Mouse (Mus musculus) forebrain, postnatal 0 days (tissue): Measurements from ENCODE around the gene Baiap2l2. TPM values are rescaled to one million over a fixed set of nuclear protein-coding genes. Genes with fewer than 3 reads are reported as not detected.

Experiments
- ATAC-seq: fragments of 200-750 bp; cut with Nextera tagmentation; 2 replicates; pipeline ENCODE4 v1.8.0; 2017; ENCODE audit warnings: mild to moderate bottlenecking, moderate library complexity
- DNase-seq: peaks from one replicate; pipeline ENCODE4 v3.0.0-alpha.2; 2015
- H3K27ac ChIP-seq: fragments of 300-500 bp; sonication (generic); 2 replicates; pipeline ENCODE4 v1.5.1; 2014; ENCODE audit warnings: low read depth, mild to moderate bottlenecking, antibody characterized with exemption, low read length, moderate library complexity, mixed read lengths
- H3K27me3 ChIP-seq: fragments of 300-500 bp; sonication (generic); 2 replicates; pipeline ENCODE4 v1.6.1; 2014; ENCODE audit warnings: mild to moderate bottlenecking, low read length, mixed read lengths; ENCODE audit not compliant: insufficient read depth
- H3K36me3 ChIP-seq: fragments of 300-500 bp; sonication (generic); 2 replicates; pipeline ENCODE4 v1.6.1; 2014; ENCODE audit warnings: mild to moderate bottlenecking, moderate library complexity; ENCODE audit not compliant: insufficient read depth
- H3K4me1 ChIP-seq: fragments of 300-500 bp; sonication (generic); 2 replicates; pipeline ENCODE4 v1.6.1; 2014; ENCODE audit warnings: antibody characterized with exemption; ENCODE audit not compliant: insufficient read depth
- H3K4me2 ChIP-seq: fragments of 300-500 bp; sonication (generic); 2 replicates; pipeline ENCODE4 v1.6.1; 2014; ENCODE audit warnings: low read depth, mild to moderate bottlenecking, moderate library complexity
- H3K4me3 ChIP-seq: fragments of 300-500 bp; sonication (generic); 2 replicates; pipeline ENCODE4 v1.5.1; 2014; ENCODE audit warnings: low read depth, low read length, mixed read lengths
- H3K9ac ChIP-seq: fragments of 300-500 bp; sonication (generic); 2 replicates; pipeline ENCODE4 v1.6.1; 2014; ENCODE audit warnings: mild to moderate bottlenecking
- H3K9me3 ChIP-seq: fragments of 300-500 bp; sonication (generic); 2 replicates; pipeline ENCODE4 v1.6.1; 2016; ENCODE audit warnings: low read length
- CTCF ChIP-seq: sonication (generic); IDR thresholded peaks from 2 replicates; pipeline ENCODE4 v1.5.1; 2016; ENCODE audit warnings: antibody characterized with exemption, control low read depth, low read depth
- WGBS: fragments of 180-500 bp; shearing (Covaris S2); extraction: QIAGEN DNeasy Blood & Tissue Kit; methylation state at CpG from one replicate; pipeline ENCODE4 v1.1.7; 2014; 5-methylcytosine and 5-hydroxymethylcytosine counted together
- polyA plus RNA-seq: library from polyadenylated mRNA; unstranded; fragments of >200 nt; fragmentation: Nextera tagmentation; extraction: Ambion mirVana; gene quantifications from 2 replicates; pipeline ENCODE4 v1.2.1, GENCODE M21; 2015
- total RNA-seq: library from RNA; depleted of rRNA; stranded (reverse); fragments of >200 nt; gene quantifications from 2 replicates; pipeline ENCODE4 v1.2.3, GENCODE M21; 2014

The Baiap2l2 gene
- total and polyA plus RNA-seq, 2 experiments from 2014 or later: 7.9 to 9.1 TPM

DNA sequence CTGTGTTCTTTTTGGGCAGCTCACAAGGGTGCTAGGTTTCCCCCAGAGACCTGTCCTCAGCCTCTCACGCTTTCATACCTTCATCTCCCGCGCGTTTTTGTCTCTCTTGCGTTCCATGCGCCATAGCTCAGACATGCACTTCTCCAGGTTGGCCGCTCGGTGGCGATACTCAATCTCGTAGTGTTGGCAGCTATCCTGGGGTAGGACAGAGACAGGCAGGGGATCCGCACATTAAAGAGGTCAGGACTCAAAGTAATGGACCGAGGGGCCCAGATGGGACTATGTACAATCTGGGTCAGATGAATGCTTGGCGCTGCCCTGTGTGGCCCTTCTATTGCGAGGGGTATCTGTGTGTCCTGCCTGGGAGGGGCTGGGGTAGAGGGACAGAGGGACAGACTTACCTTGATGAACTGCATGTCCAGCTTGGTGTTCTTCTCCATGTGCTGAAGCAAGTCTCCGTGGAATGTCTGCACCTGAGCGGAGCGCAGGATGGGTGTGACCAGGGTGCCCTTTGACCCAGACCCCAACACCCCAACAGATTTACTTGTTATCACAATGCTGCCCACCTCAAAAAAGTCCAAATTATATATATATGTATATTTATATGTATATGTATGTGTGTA, 14.1 kb downstream of the Baiap2l2 start:
- Histone ChIP-seq H3K9me3 (no peaks in the 10 kb centered on the region), H3K36me3 (no peaks in the 10 kb centered on the region), H3K27me3 (no peaks in the 10 kb centered on the region), H3K4me2 (peak overlapping the region; percentile 75), H3K27ac (peak overlapping the region; percentile 30; the same call in 1 of the 2 replicates), H3K9ac (peak overlapping the region; percentile 51), H3K4me3 (peak overlapping the region; percentile 41), H3K4me1 (no peaks in the 10 kb centered on the region)
- 11% methylated on average over 17 of the region's 17 CpGs for WGBS
- peak; percentile 81 for TF ChIP-seq CTCF
- ATAC-seq: peak; percentile 66
- DNase-seq: peak; percentile 82

GRCm38 (mm10) chr15:79270317-79271123, 14.8 kb downstream of the Baiap2l2 start:
- H3K4me1 ChIP-seq: no peaks in the 10 kb centered on the region
- H3K27me3 ChIP-seq: no peaks in the 10 kb centered on the region
- peak overlapping the region; percentile 41 for H3K4me3 ChIP-seq
- peak overlapping the region; percentile 75 for H3K4me2 ChIP-seq
- H3K27ac ChIP-seq: peak overlapping the region; percentile 30; the same call in 1 of the 2 replicates
- no peaks in the 10 kb centered on the region for H3K9me3 ChIP-seq
- no peak for TF ChIP-seq CTCF
- no peaks in the 10 kb centered on the region for H3K36me3 ChIP-seq
- peak overlapping the region; percentile 51 for H3K9ac ChIP-seq
- WGBS: under 1% methylated on average over 33 of the region's 33 CpGs
- peak; percentile 71 for DNase-seq
- peak; percentile 87 for ATAC-seq

DNA sequence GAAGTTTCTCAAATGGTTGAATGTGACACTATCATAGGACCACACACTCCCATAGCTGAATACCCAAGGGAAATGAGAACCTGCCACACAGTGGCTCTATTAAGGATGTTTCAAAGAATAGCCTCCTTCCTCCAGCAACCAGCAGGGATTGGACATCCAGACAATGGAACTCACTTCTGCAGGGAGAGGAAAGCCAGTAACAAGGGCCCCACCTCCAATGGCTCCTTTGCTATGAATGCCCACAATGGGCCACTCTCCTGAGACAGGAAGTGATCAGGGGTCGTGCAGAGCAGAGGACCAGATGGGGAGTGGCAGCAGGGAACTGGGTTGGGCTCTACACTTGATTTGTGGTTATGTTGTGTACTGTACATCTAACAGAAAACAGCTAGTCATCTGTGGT, 16.8 kb downstream of the Baiap2l2 start:
- Histone ChIP-seq H3K4me3 (no peak overlapping the region), H3K36me3 (no peaks in the 10 kb centered on the region), H3K9me3 (no peaks in the 10 kb centered on the region), H3K4me1 (no peaks in the 10 kb centered on the region), H3K9ac (no peak overlapping the region), H3K4me2 (no peak overlapping the region), H3K27ac (no peak overlapping the region), H3K27me3 (no peaks in the 10 kb centered on the region)
- no peak for TF ChIP-seq CTCF
- 19% methylated on average over 1 of the region's 1 CpGs for WGBS
- DNase-seq (no peak), ATAC-seq (no peak)

- TF ChIP-seq CTCF: no peak
- Histone ChIP-seq H3K27ac (no peak overlapping the region), H3K4me3 (no peak overlapping the region), H3K9me3 (no peaks in the 10 kb centered on the region), H3K9ac (no peak overlapping the region), H3K4me2 (no peak overlapping the region), H3K4me1 (0 out of 2 replicates have a peak, but pooled peaks cover 3% of the 10 kb centered on the region), H3K27me3 (peaks cover 3% of the 10 kb centered on the region; the same call in 1 of the 2 replicates), H3K36me3 (no peaks in the 10 kb centered on the region)
- 69% methylated on average over 4 of the region's 4 CpGs for WGBS
- no peak for DNase-seq
- no peak for ATAC-seq
Measured at GRCm38 (mm10) chr15:79265384-79265783, 20.0 kb downstream of the Baiap2l2 start.

DNA sequence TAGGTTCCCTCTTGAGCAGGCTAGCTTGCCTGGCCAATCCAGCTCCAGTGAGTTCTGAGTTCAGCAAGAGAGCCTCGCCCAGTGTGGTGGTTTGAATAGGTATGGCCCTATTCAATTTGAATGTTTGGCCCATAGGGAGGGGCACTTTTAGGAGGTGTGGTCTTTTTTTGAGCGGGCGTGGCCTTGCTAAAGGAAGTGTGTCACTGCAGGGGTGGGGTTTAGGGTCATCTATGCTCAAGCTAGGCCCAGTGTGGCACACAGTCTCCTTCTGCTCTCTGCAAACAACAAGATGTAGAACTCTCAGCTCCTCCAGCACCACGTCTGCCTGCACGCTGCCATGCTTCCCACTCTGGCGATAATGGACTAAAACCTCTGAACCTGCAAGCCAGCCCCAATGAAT, 21.6 kb downstream of the Baiap2l2 start:
- WGBS: 91% methylated on average over 6 of the region's 6 CpGs

GRCm38 (mm10) chr15:79262786-79263309, 22.5 kb downstream of the Baiap2l2 start:
- ATAC-seq (no peak), DNase-seq (no peak)
- peaks cover 3% of the 10 kb centered on the region; the same call in 1 of the 2 replicates for H3K27me3 ChIP-seq
- 89% methylated on average over 3 of the region's 3 CpGs for WGBS
- no peak overlapping the region; the same call in 1 of the 2 replicates for H3K4me2 ChIP-seq
- H3K9ac ChIP-seq: no peak overlapping the region
- TF ChIP-seq CTCF: no peak
- no peak overlapping the region for H3K4me3 ChIP-seq
- no peaks in the 10 kb centered on the region for H3K9me3 ChIP-seq
- no peak overlapping the region for H3K27ac ChIP-seq
- 0 out of 2 replicates have a peak, but pooled peaks cover 3% of the 10 kb centered on the region for H3K4me1 ChIP-seq
- H3K36me3 ChIP-seq: no peaks in the 10 kb centered on the region

More for the DNA sequence above, 21.6 kb downstream of the Baiap2l2 start:
- Histone ChIP-seq H3K36me3 (no peaks in the 10 kb centered on the region), H3K9ac (no peak overlapping the region), H3K4me2 (no peak overlapping the region), H3K27me3 (peaks cover 3% of the 10 kb centered on the region; the same call in 1 of the 2 replicates), H3K27ac (no peak overlapping the region), H3K4me1 (0 out of 2 replicates have a peak, but pooled peaks cover 3% of the 10 kb centered on the region), H3K9me3 (no peaks in the 10 kb centered on the region), H3K4me3 (no peak overlapping the region)
- no peak for DNase-seq
- TF ChIP-seq CTCF: no peak
- ATAC-seq: no peak
